Mouse (Mus musculus): ENCODE results near the gene Adora2a. TPM values are rescaled to one million over a fixed set of nuclear protein-coding genes. Genes with fewer than 3 reads are reported as not detected.

Gene Adora2a
- polyA plus RNA-seq, 1 experiment from 2014 or later: 5.1 TPM

DNA sequence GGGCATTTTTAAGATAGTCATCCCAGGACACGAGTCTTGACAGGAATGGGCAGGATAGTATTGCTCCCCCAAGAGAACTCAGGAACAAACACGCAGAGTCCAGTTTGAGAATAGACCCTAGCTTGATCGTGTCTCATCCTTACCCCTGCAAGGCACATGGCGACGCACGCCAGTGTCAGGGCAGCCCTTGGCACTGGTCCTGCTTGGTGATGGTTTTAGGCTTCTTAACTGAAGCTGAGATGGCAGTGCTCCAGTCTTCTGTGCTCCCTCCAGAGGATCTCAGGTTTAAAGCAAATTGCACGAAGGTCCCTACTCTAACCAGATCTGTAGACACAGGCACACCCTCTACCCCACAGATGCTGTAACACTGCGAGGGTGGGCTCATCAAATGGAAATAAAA lies 921 bp upstream of the Adora2a start:
- Histone ChIP-seq H3K4me1 (replicated peaks; ENCODE audit: control insufficient read depth, insufficient read depth, low read length) (peaks cover 30% of the 10 kb centered on the region), H3K4me3 (ENCODE audit: low read depth, low read length) (no peak overlapping the region), H3K9ac (ENCODE audit: low read depth, low read length) (no peak overlapping the region), H3K27me3 (replicated peaks; ENCODE audit: control insufficient read depth, insufficient read depth, low read length) (peaks cover 17% of the 10 kb centered on the region), H3K4me2 (no peak overlapping the region), H3K36me3 (ENCODE audit: control insufficient read depth, insufficient read depth, low read length) (peaks cover 2% of the 10 kb centered on the region; the same call in 1 of the 2 replicates), H3K27ac (ENCODE audit: low read depth, low read length) (no peak overlapping the region), H3K9me3 (ENCODE audit: control insufficient read depth, low read length) (no peaks in the 10 kb centered on the region)
- 76% methylated on average over 8 of the region's 8 CpGs for WGBS
- ATAC-seq (replicated peaks; ENCODE audit: low FRiP score) (no peak), DNase-seq (ENCODE audit: low spot score) (no peak)

DNA sequence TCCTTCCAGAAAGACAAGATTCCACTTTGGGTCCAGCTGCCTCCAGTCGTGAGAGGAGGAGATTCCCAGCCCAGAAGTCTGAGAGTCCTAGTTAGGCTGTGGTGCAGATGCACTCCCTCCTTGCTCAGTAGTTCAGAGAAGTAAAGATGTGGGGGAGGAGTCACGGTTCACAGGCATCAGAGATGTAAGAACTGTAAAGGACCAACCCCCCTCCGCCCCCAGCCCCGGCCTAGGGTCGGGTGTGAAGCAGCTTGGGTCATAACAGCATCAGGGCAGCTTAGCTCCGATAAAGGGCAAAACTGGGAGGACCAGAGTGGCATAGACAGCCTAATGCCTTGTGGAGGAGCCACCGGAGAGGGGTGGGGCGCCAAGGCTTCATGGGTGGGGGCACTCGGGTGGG lies 205 bp upstream of the Adora2a start:
- Histone ChIP-seq H3K4me2 (peak overlapping the region; percentile 90), H3K4me3 (ENCODE audit: low read depth, low read length) (peak overlapping the region; percentile 61), H3K9ac (ENCODE audit: low read depth, low read length) (peak overlapping the region; percentile 13; the same call in 1 of the 2 replicates), H3K4me1 (replicated peaks; ENCODE audit: control insufficient read depth, insufficient read depth, low read length) (peaks cover 30% of the 10 kb centered on the region), H3K9me3 (ENCODE audit: control insufficient read depth, low read length) (no peaks in the 10 kb centered on the region), H3K36me3 (ENCODE audit: control insufficient read depth, insufficient read depth, low read length) (no peaks in the 10 kb centered on the region), H3K27me3 (replicated peaks; ENCODE audit: control insufficient read depth, insufficient read depth, low read length) (peaks cover 17% of the 10 kb centered on the region), H3K27ac (ENCODE audit: low read depth, low read length) (no peak overlapping the region)
- ATAC-seq (replicated peaks; ENCODE audit: low FRiP score): no peak
- 7% methylated on average over 9 of the region's 9 CpGs for WGBS
- DNase-seq (ENCODE audit: low spot score): no peak

DNA sequence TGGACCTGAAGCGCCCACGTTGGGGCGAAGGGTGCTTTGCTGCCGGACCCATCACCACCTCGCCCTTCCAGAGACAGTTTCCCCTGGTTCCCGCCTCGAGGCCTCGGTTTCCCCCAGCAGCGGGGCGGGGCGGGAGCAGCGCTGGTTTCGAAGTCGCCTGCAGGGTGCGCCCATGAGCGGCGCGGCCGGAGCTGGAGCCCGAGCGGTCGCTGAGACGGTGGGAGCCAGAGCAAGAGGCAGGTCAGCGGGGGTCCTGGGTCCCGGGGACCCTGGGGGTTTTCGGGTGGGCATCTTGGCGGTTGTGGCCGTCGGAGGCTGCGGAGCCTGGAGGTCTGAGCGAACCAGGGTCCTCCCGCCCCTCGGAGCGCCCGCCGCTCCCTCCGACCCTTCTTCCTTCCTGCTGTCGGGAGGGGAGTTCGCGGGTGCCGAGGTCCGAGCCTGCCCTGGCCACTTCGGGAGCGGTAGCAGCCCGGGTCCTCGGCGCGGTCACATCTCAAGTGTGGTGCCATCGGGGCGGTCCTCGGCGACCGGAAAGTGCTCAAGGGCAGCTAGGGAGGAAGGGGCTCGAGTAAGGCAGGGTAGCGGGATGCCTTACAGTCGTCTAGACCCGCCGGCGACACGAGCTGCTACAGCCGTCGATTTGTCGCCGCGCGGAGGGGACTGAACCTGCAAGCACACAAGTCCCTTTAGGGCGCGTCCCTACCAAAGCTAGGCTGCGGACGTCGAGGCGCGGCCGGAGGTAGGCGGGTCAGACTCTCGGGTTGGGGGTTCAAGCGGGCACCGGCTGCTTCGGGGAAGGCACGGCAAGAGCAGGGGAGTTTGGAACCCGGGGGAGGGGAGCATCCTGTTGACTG lies 458 bp downstream of the Adora2a start:
- WGBS: 1% methylated on average over 72 of the region's 81 CpGs
- Histone ChIP-seq H3K27ac (ENCODE audit: low read depth, low read length) (no peak overlapping the region), H3K4me3 (ENCODE audit: low read depth, low read length) (peak overlapping the region; percentile 61), H3K9me3 (ENCODE audit: control insufficient read depth, low read length) (no peaks in the 10 kb centered on the region), H3K4me1 (replicated peaks; ENCODE audit: control insufficient read depth, insufficient read depth, low read length) (peaks cover 30% of the 10 kb centered on the region), H3K4me2 (peak overlapping the region; percentile 90), H3K27me3 (replicated peaks; ENCODE audit: control insufficient read depth, insufficient read depth, low read length) (peaks cover 17% of the 10 kb centered on the region), H3K9ac (ENCODE audit: low read depth, low read length) (peak overlapping the region; percentile 70), H3K36me3 (ENCODE audit: control insufficient read depth, insufficient read depth, low read length) (no peaks in the 10 kb centered on the region)
- ATAC-seq (replicated peaks; ENCODE audit: low FRiP score) (peak; percentile 59), DNase-seq (ENCODE audit: low spot score) (peak; percentile 78)

DNA sequence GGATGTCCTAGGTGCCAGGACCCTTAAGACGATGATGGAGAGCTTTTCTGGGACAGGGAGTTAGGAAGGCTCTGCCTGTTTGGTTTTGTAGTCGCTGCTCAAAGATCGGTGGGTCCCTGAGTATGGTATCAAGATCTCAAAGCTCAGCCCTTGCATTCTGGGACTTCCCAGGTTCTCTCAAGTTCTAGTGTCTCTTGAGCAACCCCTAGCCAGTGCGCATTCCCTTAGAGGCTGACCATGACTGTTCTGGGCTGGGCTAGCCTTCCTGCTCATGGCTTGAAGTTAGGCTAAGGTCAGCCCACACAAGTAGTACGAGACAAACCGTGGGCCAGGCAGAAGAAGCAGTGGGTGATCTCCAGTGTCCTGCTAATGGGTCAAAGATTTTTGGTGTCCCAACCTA lies 1.5 kb downstream of the Adora2a start:
- no peaks in the 10 kb centered on the region for H3K36me3 ChIP-seq (ENCODE audit: control insufficient read depth, insufficient read depth, low read length)
- H3K4me1 ChIP-seq (replicated peaks; ENCODE audit: control insufficient read depth, insufficient read depth, low read length): peaks cover 24% of the 10 kb centered on the region
- no peak overlapping the region for H3K27ac ChIP-seq (ENCODE audit: low read depth, low read length)
- WGBS: 65% methylated on average over 6 of the region's 6 CpGs
- H3K9me3 ChIP-seq (ENCODE audit: control insufficient read depth, low read length): no peaks in the 10 kb centered on the region
- H3K4me2 ChIP-seq: peak overlapping the region; percentile 90
- DNase-seq (ENCODE audit: low spot score): no peak
- H3K27me3 ChIP-seq (replicated peaks; ENCODE audit: control insufficient read depth, insufficient read depth, low read length): peaks cover 17% of the 10 kb centered on the region
- H3K9ac ChIP-seq (ENCODE audit: low read depth, low read length): no peak overlapping the region
- H3K4me3 ChIP-seq (ENCODE audit: low read depth, low read length): peak overlapping the region; percentile 61
- no peak for ATAC-seq (replicated peaks; ENCODE audit: low FRiP score)

DNA sequence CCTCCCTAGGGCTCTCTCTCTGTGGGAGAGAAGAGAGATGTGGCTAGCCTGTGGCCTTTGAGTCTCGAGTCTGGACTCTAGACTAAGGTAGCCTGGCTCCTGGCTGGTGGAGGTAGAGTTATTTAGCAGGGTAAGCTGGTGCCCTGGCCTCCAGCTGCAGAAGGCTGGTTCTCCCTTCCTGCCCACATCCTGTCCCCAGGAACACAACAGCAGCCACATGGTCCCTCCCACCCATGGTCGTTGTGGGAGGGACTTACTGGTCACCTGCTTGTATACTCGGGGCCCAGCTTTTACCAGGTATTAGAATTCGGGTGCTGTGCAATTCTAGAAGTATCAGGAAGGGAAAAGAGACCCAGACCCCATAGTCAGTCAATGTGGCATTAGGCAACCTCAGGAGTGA lies 3.6 kb downstream of the Adora2a start:
- WGBS: 41% methylated on average over 4 of the region's 4 CpGs
- H3K36me3 ChIP-seq (ENCODE audit: control insufficient read depth, insufficient read depth, low read length): no peaks in the 10 kb centered on the region
- H3K27ac ChIP-seq (ENCODE audit: low read depth, low read length): no peak overlapping the region
- no peak overlapping the region for H3K4me3 ChIP-seq (ENCODE audit: low read depth, low read length)
- H3K9ac ChIP-seq (ENCODE audit: low read depth, low read length): no peak overlapping the region
- peaks cover 17% of the 10 kb centered on the region for H3K27me3 ChIP-seq (replicated peaks; ENCODE audit: control insufficient read depth, insufficient read depth, low read length)
- H3K4me1 ChIP-seq (replicated peaks; ENCODE audit: control insufficient read depth, insufficient read depth, low read length): peaks cover 10% of the 10 kb centered on the region
- DNase-seq (ENCODE audit: low spot score) (no peak), ATAC-seq (replicated peaks; ENCODE audit: low FRiP score) (no peak)
- no peak overlapping the region for H3K4me2 ChIP-seq
- no peaks in the 10 kb centered on the region for H3K9me3 ChIP-seq (ENCODE audit: control insufficient read depth, low read length)

DNA sequence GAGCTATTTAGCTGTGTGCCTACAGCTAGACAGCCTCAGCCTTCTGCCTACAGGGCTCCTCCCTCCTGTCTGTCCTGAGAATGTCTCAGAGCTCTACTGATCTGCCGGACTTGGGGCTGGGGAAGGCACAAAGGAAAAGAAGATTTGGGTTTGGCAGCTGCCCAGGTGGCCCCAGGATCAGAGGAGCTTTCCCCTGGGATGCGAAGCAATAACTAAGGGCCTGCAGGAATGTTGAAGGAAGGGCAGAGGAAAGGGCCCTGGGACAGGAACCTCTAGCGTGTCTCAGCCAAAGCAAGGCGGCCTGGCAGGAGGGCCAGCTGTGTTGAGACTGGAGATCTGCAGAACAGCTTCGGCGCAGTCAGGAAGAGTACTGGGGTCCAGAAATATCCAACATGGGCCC lies 6.3 kb downstream of the Adora2a start:
- H3K9me3 ChIP-seq (ENCODE audit: control insufficient read depth, low read length): no peaks in the 10 kb centered on the region

DNA sequence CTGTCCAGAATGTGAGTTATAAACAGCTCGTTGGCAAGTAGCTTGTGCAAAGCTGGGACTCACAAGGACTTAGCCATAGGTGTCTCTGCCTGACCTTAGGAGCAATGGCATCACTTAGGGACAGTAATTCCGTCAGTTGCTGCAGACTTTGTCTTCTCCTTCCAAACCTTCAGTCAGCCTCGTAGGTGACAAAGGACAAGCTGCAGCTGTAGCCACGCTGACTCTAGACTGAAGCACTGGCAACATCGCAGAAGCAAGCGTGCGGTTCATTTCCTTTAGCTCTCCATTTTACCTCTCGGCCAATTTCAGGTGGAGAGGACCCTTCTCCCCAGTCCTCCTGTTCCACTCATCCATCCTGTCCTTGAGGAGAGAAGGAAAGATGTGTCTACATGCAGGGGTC lies 7.3 kb downstream of the Adora2a start:
- Histone ChIP-seq H3K4me3 (ENCODE audit: low read depth, low read length) (no peak overlapping the region), H3K27me3 (replicated peaks; ENCODE audit: control insufficient read depth, insufficient read depth, low read length) (no peaks in the 10 kb centered on the region; the same call in 1 of the 2 replicates), H3K9ac (ENCODE audit: low read depth, low read length) (no peak overlapping the region), H3K27ac (ENCODE audit: low read depth, low read length) (no peak overlapping the region), H3K4me1 (replicated peaks; ENCODE audit: control insufficient read depth, insufficient read depth, low read length) (peaks cover 9% of the 10 kb centered on the region; the same call in 1 of the 2 replicates), H3K4me2 (no peak overlapping the region), H3K36me3 (ENCODE audit: control insufficient read depth, insufficient read depth, low read length) (no peaks in the 10 kb centered on the region), H3K9me3 (ENCODE audit: control insufficient read depth, low read length) (no peaks in the 10 kb centered on the region)
- ATAC-seq (replicated peaks; ENCODE audit: low FRiP score) (no peak), DNase-seq (ENCODE audit: low spot score) (no peak)
- WGBS: 70% methylated on average over 8 of the region's 8 CpGs

More for the DNA sequence above, 6.3 kb downstream of the Adora2a start:
- Histone ChIP-seq H3K4me3 (ENCODE audit: low read depth, low read length) (no peak overlapping the region), H3K27me3 (replicated peaks; ENCODE audit: control insufficient read depth, insufficient read depth, low read length) (peaks cover 8% of the 10 kb centered on the region; the same call in 1 of the 2 replicates), H3K4me1 (replicated peaks; ENCODE audit: control insufficient read depth, insufficient read depth, low read length) (peaks cover 7% of the 10 kb centered on the region; the same call in 1 of the 2 replicates), H3K36me3 (ENCODE audit: control insufficient read depth, insufficient read depth, low read length) (no peaks in the 10 kb centered on the region), H3K4me2 (no peak overlapping the region), H3K27ac (ENCODE audit: low read depth, low read length) (no peak overlapping the region), H3K9ac (ENCODE audit: low read depth, low read length) (no peak overlapping the region)
- DNase-seq (ENCODE audit: low spot score): no peak
- WGBS: 75% methylated on average over 6 of the region's 6 CpGs
- no peak for ATAC-seq (replicated peaks; ENCODE audit: low FRiP score)

DNA sequence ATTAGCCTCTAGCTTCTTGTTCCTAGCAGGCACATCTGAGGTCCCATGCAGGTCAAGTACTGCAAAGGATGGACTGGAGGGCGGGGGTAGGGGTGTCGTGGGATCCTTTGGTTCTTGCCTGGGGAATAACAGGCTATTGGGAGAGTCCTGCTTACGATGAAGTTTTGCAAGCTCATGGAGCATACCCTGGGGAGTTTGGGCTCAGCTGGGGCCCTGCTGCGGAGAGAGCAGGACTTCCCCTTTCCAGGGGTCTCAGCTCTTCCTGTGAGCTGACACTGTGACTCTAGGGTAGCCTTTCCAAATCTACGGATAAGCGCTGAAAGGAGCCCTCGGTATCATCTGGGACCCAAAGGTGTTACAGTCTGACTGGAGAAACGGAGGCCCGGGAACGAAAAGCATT lies 7.7 kb downstream of the Adora2a start:
- no peak overlapping the region for H3K27ac ChIP-seq (ENCODE audit: low read depth, low read length)
- no peaks in the 10 kb centered on the region; the same call in 1 of the 2 replicates for H3K27me3 ChIP-seq (replicated peaks; ENCODE audit: control insufficient read depth, insufficient read depth, low read length)
- H3K9me3 ChIP-seq (ENCODE audit: control insufficient read depth, low read length): no peaks in the 10 kb centered on the region
- no peak overlapping the region for H3K9ac ChIP-seq (ENCODE audit: low read depth, low read length)
- no peaks in the 10 kb centered on the region for H3K36me3 ChIP-seq (ENCODE audit: control insufficient read depth, insufficient read depth, low read length)
- peaks cover 9% of the 10 kb centered on the region; the same call in 1 of the 2 replicates for H3K4me1 ChIP-seq (replicated peaks; ENCODE audit: control insufficient read depth, insufficient read depth, low read length)
- H3K4me2 ChIP-seq: no peak overlapping the region
- ATAC-seq (replicated peaks; ENCODE audit: low FRiP score): no peak
- no peak overlapping the region for H3K4me3 ChIP-seq (ENCODE audit: low read depth, low read length)
- DNase-seq (ENCODE audit: low spot score): no peak
- 49% methylated on average over 10 of the region's 10 CpGs for WGBS

DNA sequence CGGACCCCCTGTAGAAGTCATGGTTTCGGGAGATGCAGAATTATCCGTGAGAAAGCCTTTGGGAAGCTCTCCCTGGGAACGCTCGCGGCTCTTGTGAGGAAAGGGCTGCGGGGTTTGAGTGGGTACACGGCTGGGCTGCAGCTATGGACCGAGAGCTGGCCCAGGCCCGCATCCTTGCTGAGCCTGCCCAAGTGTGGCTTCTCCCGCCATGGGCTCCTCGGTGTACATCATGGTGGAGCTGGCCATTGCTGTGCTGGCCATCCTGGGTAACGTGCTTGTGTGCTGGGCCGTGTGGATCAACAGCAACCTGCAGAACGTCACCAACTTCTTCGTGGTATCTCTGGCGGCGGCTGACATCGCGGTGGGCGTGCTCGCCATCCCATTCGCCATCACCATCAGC lies 9.1 kb downstream of the Adora2a start:
- Histone ChIP-seq H3K4me3 (ENCODE audit: low read depth, low read length) (no peak overlapping the region), H3K9me3 (ENCODE audit: control insufficient read depth, low read length) (no peaks in the 10 kb centered on the region), H3K9ac (ENCODE audit: low read depth, low read length) (no peak overlapping the region), H3K36me3 (ENCODE audit: control insufficient read depth, insufficient read depth, low read length) (no peaks in the 10 kb centered on the region), H3K27ac (ENCODE audit: low read depth, low read length) (no peak overlapping the region), H3K4me2 (no peak overlapping the region), H3K27me3 (replicated peaks; ENCODE audit: control insufficient read depth, insufficient read depth, low read length) (no peaks in the 10 kb centered on the region), H3K4me1 (replicated peaks; ENCODE audit: control insufficient read depth, insufficient read depth, low read length) (peaks cover 6% of the 10 kb centered on the region; the same call in 1 of the 2 replicates)
- DNase-seq (ENCODE audit: low spot score): no peak
- WGBS: 93% methylated on average over 23 of the region's 23 CpGs
- no peak for ATAC-seq (replicated peaks; ENCODE audit: low FRiP score)
